Mouse (Mus musculus) C2C12 (cell line): ENCODE data around the gene Lcmt1. TPM values are rescaled to one million over a fixed set of nuclear protein-coding genes. Genes with fewer than 3 reads are reported as not detected.

Experiments used
- H3K27me3 ChIP-seq: one replicate; pipeline ENCODE4 v1.6.1; 2011; ENCODE audit not compliant: control insufficient read depth, insufficient read depth, insufficient read length
- H3K36me3 ChIP-seq: one replicate; pipeline ENCODE4 v1.6.1; 2011; ENCODE audit not compliant: control insufficient read depth, insufficient read depth
- H3K4me3 ChIP-seq: one replicate; pipeline ENCODE4 v1.5.1; 2011; ENCODE audit warnings: mild to moderate bottlenecking, control low read depth; ENCODE audit not compliant: poor library complexity, insufficient read depth, severe bottlenecking
- H3K79me2 ChIP-seq: one replicate; pipeline ENCODE4 v1.6.1; 2011; ENCODE audit not compliant: control insufficient read depth, insufficient read depth
- H3K79me3 ChIP-seq: one replicate; pipeline ENCODE4 v1.6.1; 2011; ENCODE audit warnings: low read depth, control low read depth
- H3ac ChIP-seq: one replicate; pipeline ENCODE3; 2011; ENCODE audit warnings: low read depth; ENCODE audit not compliant: control insufficient read depth, insufficient read length
- CEBPB ChIP-seq: IDR thresholded peaks from one replicate; pipeline ENCODE4 v1.6.1; 2011; ENCODE audit warnings: low read depth, mild to moderate bottlenecking, control low read depth, moderate library complexity
- CTCF ChIP-seq: IDR thresholded peaks from one replicate; pipeline ENCODE4 v1.5.1; 2011; ENCODE audit not compliant: control insufficient read depth, insufficient read depth, insufficient read length
- FOSL1 ChIP-seq: IDR thresholded peaks from one replicate; pipeline ENCODE4 v1.8.0; 2011; ENCODE audit warnings: mild to moderate bottlenecking, low read length; ENCODE audit not compliant: poor library complexity, insufficient read depth, severe bottlenecking
- MAX ChIP-seq: IDR thresholded peaks from one replicate; pipeline ENCODE4 v1.6.1; 2011; ENCODE audit warnings: mild to moderate bottlenecking, control low read depth
- MYOD1 ChIP-seq: IDR thresholded peaks from one replicate; pipeline ENCODE4 v1.6.1; 2011; ENCODE audit warnings: low read depth; ENCODE audit not compliant: control insufficient read depth, insufficient read length
- MYOG ChIP-seq: IDR thresholded peaks from one replicate; pipeline ENCODE4 v1.6.1; 2011; ENCODE audit not compliant: control insufficient read depth, insufficient read length; ENCODE audit errors: extremely low read depth
- USF1 ChIP-seq: IDR thresholded peaks from one replicate; pipeline ENCODE4 v1.6.1; 2011; ENCODE audit warnings: low read depth, mild to moderate bottlenecking, control low read depth, moderate library complexity
- polyA plus RNA-seq: library from polyadenylated mRNA; unstranded; fragments of >200 nt; fragmentation: generic; extraction: Trizol; gene quantifications from one replicate; pipeline ENCODE4 v1.2.1, GENCODE M21; 2012; ENCODE audit warnings: missing spikeins

Gene Lcmt1
- polyA plus RNA-seq, 1 experiment: 29.5 TPM

GRCm38 (mm10) chr7:123421958-123422357 is 52.4 kb downstream of the Lcmt1 start:
- Histone ChIP-seq H3K4me3 (no peak overlapping the region), H3K27me3 (no peaks in the 10 kb centered on the region), H3K36me3 (peaks cover 4% of the 10 kb centered on the region), H3ac (no peak overlapping the region), H3K79me2 (no peaks in the 10 kb centered on the region), H3K79me3 (no peaks in the 10 kb centered on the region)
- TF ChIP-seq FOSL1 (no peak), CTCF (no peak), USF1 (no peak), MAX (no peak), MYOG (no peak), CEBPB (no peak), MYOD1 (no peak)

- no peaks in the 10 kb centered on the region for H3K36me3 ChIP-seq
- no peak for TF ChIP-seq USF1
- no peak for TF ChIP-seq MYOD1
- no peak for TF ChIP-seq CTCF
- no peak for TF ChIP-seq CEBPB
- TF ChIP-seq MYOG: no peak
- no peak for TF ChIP-seq FOSL1
- TF ChIP-seq MAX: no peak
Observed at GRCm38 (mm10) chr7:123424281-123424680, 54.7 kb downstream of the Lcmt1 start.

DNA sequence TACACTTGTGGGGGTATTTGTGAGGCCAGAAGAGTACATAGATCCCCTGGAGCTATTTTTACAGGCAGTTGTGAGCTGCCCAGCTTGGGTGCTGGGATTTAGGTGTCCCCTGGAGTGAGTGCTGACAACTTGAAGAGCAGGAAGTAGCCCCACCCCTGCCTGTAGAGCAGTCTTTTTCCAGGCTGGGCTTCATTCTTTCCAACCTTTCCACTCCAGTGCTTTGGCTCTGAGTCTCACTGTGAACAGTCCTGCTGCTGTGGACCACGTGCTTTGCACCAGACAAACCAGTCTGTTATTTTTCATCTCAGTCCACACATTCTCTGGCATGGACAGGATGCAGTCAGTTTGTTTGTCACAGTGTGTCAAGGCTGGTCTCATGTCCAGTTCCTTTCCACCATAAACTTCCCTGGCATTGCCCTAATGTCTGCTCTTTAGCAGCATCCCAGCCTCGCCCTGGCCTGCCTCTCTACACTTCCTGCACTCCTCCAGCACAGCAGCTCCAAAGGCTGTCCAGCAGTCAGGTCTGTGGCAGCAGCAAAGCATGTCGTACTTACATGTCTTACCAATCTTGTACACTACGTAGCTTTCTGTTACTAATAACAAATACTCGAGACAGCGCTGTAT is 55.7 kb downstream of the Lcmt1 start:
- H3K79me2 ChIP-seq: no peaks in the 10 kb centered on the region
- H3K4me3 ChIP-seq: no peak overlapping the region
- no peaks in the 10 kb centered on the region for H3K36me3 ChIP-seq
- H3ac ChIP-seq: no peak overlapping the region
- no peaks in the 10 kb centered on the region for H3K27me3 ChIP-seq
- TF ChIP-seq MYOD1: no peak
- no peak for TF ChIP-seq CTCF
- no peaks in the 10 kb centered on the region for H3K79me3 ChIP-seq

More at GRCm38 (mm10) chr7:123424281-123424680, 54.7 kb downstream of the Lcmt1 start:
- no peaks in the 10 kb centered on the region for H3K79me3 ChIP-seq
- no peaks in the 10 kb centered on the region for H3K79me2 ChIP-seq
- no peak overlapping the region for H3K4me3 ChIP-seq
- no peaks in the 10 kb centered on the region for H3K27me3 ChIP-seq
- no peak overlapping the region for H3ac ChIP-seq

- H3K4me3 ChIP-seq: no peak overlapping the region
- no peak overlapping the region for H3ac ChIP-seq
- H3K79me3 ChIP-seq: no peaks in the 10 kb centered on the region
- H3K27me3 ChIP-seq: no peaks in the 10 kb centered on the region
- H3K79me2 ChIP-seq: no peaks in the 10 kb centered on the region
- peak; percentile 41 for TF ChIP-seq CEBPB
- TF ChIP-seq MAX: peak; percentile 42
- no peak for TF ChIP-seq FOSL1
- no peak for TF ChIP-seq MYOD1
- TF ChIP-seq MYOG: no peak
- no peaks in the 10 kb centered on the region for H3K36me3 ChIP-seq
Observed at GRCm38 (mm10) chr7:123429624-123430410, 60.2 kb downstream of the Lcmt1 start.

- Histone ChIP-seq H3ac (no peak overlapping the region), H3K4me3 (no peak overlapping the region), H3K79me2 (no peaks in the 10 kb centered on the region), H3K36me3 (no peaks in the 10 kb centered on the region), H3K27me3 (no peaks in the 10 kb centered on the region), H3K79me3 (no peaks in the 10 kb centered on the region)
- TF ChIP-seq MAX (no peak), MYOD1 (no peak), CTCF (no peak), CEBPB (peak; percentile 88), USF1 (no peak), FOSL1 (no peak), MYOG (no peak)
Observed at GRCm38 (mm10) chr7:123430411-123430705, 60.8 kb downstream of the Lcmt1 start.
